Mouse (Mus musculus) G1E (cell line): ENCODE measurements at regions not wholly inside any gene's neighbourhood (a gene's known extent, or its start where the extent isn't known, plus 50 kb on each side); places are given as distances from the start of the nearest gene placed in this dataset.

ENCODE experiments used
- CTCF ChIP-seq: IDR thresholded peaks from 2 replicates; pipeline ENCODE4 v1.5.1; 2012; ENCODE audit warnings: low read depth, low read length, inconsistent platforms, mixed read lengths
- GATA1 ChIP-seq: IDR thresholded peaks from 2 replicates; pipeline ENCODE4 v1.6.1; 2012; ENCODE audit warnings: borderline replicate concordance, low read length, inconsistent platforms, mixed read lengths
- POLR2AphosphoS5 ChIP-seq: IDR thresholded peaks from 2 replicates; pipeline ENCODE4 v1.6.1; 2012; ENCODE audit warnings: low read depth, low read length, inconsistent platforms; ENCODE audit not compliant: insufficient replicate concordance
- TAL1 ChIP-seq: conservative IDR thresholded peaks from 2 replicates; pipeline ENCODE4 v1.6.1; 2012; ENCODE audit warnings: low read depth, low read length, inconsistent platforms, mixed read lengths

GRCm38 (mm10) chr4:105692380-105692779 is 97.3 kb upstream of the Gm12728 start:
- no peak for TF ChIP-seq TAL1
- no peak for TF ChIP-seq CTCF
- TF ChIP-seq GATA1: no peak
- TF ChIP-seq POLR2AphosphoS5: no peak
